In the genomic region with DNA sequence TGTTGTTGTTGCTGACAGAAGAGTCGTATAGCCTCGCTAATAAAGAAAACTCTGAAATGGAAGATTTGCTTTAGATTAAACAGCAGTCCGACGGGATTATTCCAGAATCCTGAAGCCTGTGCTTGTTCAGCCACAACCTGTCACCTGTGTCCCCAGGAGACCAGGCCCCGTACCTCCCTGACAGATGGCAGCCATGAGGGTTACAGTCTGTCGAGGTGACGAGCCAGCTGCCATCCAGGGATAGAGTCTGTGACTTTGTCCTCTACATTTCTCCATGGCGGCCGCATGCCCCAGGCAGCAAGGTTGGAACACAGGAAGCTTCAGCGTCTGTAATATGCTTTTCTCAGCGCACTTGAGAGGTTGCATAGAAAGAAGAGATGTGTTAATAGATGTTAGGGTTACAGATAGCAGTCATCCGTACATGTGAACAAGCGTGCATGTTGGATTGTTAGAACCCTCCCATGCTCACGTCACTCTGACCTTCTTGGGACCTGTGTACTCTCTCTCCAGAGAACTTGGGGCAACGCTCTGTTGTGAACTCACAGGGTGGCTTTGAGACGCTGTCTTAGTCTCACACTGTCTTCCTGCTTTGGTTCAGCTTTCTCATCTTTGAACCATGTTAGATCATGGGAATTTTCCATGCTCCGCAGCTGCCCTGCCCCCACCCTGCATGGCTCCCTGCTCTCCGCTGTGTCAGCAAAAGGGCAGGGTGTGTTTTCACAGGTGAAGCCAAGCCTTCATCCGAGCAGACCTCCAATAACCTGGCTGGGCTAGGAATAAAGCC, we compare ENCODE assay signal across 9 mouse cellular contexts.
DNase-seq lines count a peak whose midpoint lies in the region; ATAC-seq lines count a peak whose summit lies in the region.
"Had no signal": no experiment of that assay in that cellular context is flagged by ENCODE, and none has a peak within 500 bp of the region (broad histone marks: within the 10 kb centered on the region; RNA-seq: fewer than 3 reads in every experiment).

No protein-coding gene starts in this region.

- no peaks in the 10 kb centered on the region for H3K27me3 ChIP-seq in heart, embryonic 11.5 days (ENCODE audit: control insufficient read depth, insufficient read depth, low read length)
- H3K27me3 ChIP-seq in heart, embryonic 12.5 days (replicated peaks), result no peaks in the 10 kb centered on the region

- WGBS in heart, embryonic 11.5 days (ENCODE audit: insufficient replicate concordance), result 81% methylated on average over 19 of the region's 19 CpGs
- 79% methylated on average over 19 of the region's 19 CpGs for WGBS in heart, embryonic 12.5 days

- no peaks in the 10 kb centered on the region for H3K9me3 ChIP-seq in heart, embryonic 11.5 days (replicated peaks; ENCODE audit: control insufficient read depth, low read length)
- H3K9me3 ChIP-seq in heart, embryonic 12.5 days (replicated peaks), result no peaks in the 10 kb centered on the region

- H3K27ac ChIP-seq in heart, embryonic 11.5 days (ENCODE audit: low read depth, low read length), result 0 out of 2 replicates have a peak overlapping the region, but pooled peaks have one; percentile 7
- no peak overlapping the region; the same call in 1 of the 2 replicates for H3K27ac ChIP-seq in heart, embryonic 12.5 days (ENCODE audit: poor library complexity, severe bottlenecking)

- intact Hi-C loops in heart, postnatal 14 days (cut with DNase I), result no loop called here
- intact Hi-C loops in gastrocnemius, postnatal 14 days (cut with DNase I; ENCODE audit: low total_unique reads), result no loop called here

- no peak overlapping the region for H3K4me2 ChIP-seq in heart, embryonic 11.5 days
- H3K4me2 ChIP-seq in heart, embryonic 12.5 days, result no peak overlapping the region

- no peaks in the 10 kb centered on the region for H3K36me3 ChIP-seq in heart, embryonic 11.5 days (ENCODE audit: control insufficient read depth, insufficient read depth, low read length)
- peaks cover 17% of the 10 kb centered on the region for H3K36me3 ChIP-seq in heart, embryonic 12.5 days

- no peak overlapping the region for H3K9ac ChIP-seq in heart, embryonic 11.5 days (ENCODE audit: low read depth, low read length)
- no peak overlapping the region for H3K9ac ChIP-seq in heart, embryonic 12.5 days

- H3K4me1 ChIP-seq in heart, embryonic 11.5 days (ENCODE audit: control insufficient read depth, insufficient read depth, low read length), result peaks cover 15% of the 10 kb centered on the region
- H3K4me1 ChIP-seq in heart, embryonic 12.5 days (replicated peaks), result peaks cover 23% of the 10 kb centered on the region

- peak; percentile 87 for DNase-seq in cerebellum, adult 11 months
- DNase-seq in heart, postnatal 14 days, result peak; percentile 22
- DNase-seq in kidney, postnatal 36 days, result peak; percentile 65 to 88
- no peak for DNase-seq in gastrocnemius, postnatal 14 days
- no peak for DNase-seq in urinary bladder, postnatal 4 days (ENCODE audit: low spot score in 2 of 2)
- no peak for DNase-seq in frontal cortex, postnatal 14 days (ENCODE audit: low spot score in 2 of 2)
- DNase-seq: right cerebral cortex, adult 18-20 months had no signal

- H3K4me3 ChIP-seq in heart, embryonic 11.5 days (ENCODE audit: low read depth, low read length), result no peak overlapping the region
- H3K4me3 ChIP-seq in heart, embryonic 12.5 days, result no peak overlapping the region

- ATAC-seq in heart, embryonic 11.5 days (replicated peaks; ENCODE audit: insufficient number of reproducible peaks, low FRiP score, low TSS enrichment), result no peak
- ATAC-seq in heart, embryonic 12.5 days (ENCODE audit: insufficient number of reproducible peaks, low FRiP score), result no peak

Comparison
In these comparisons a context has a peak if more than half of its experiments do, and no peak if none do; other contexts are left out.
1. DNase-seq: peak in cerebellum, adult 11 months (single experiment), heart, postnatal 14 days (2 of 2) and kidney, postnatal 36 days (2 of 2); none in gastrocnemius, postnatal 14 days (single experiment), urinary bladder, postnatal 4 days (0 of 2) and frontal cortex, postnatal 14 days (0 of 2).